Mouse (Mus musculus): Measurements from ENCODE around the gene Supt20.

- TF ChIP-seq POLR2A (IDR thresholded peaks at IDR 0.05; ENCODE audit: extremely low read depth, insufficient read depth, low read length): no peak
- TF ChIP-seq CTCF (IDR thresholded peaks at IDR 0.05; ENCODE audit: extremely low read depth, insufficient read depth, low read length): peak; percentile 46; the same call in 1 of the 2 replicates
Observed at GRCm38 (mm10) chr3:54672557-54673529, 19.8 kb upstream of the Supt20 start.
